Mouse (Mus musculus) natural killer cell, adult 2 months (primary cell): ENCODE measurements around the gene Rac1.

Source experiments
- DNase-seq, 2 experiments: peaks; one replicate each; pipeline ENCODE4 v3.0.0; 2022; ENCODE audit warnings: low spot score in 2 of 2

Rac1 gene

DNA sequence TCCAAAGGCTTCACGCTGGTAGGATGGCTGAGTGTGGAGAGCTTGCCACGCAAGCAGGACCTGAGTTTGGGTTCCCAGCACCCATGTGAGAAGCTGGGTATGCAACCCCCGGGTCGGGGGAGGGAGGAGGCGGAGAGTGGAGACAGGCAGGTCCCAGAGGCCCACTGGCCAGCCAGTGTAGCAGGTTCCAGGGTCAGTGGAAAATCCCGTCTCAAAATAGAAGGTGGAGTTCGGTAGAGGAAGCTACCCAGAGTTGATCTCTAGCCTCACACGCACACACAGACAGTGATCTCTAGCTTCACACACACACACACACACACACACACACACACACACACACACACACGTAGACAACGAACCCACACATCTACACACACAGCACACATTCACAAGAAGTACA lies 34.7 kb downstream of the Rac1 start:
- no peak for DNase-seq

GRCm38 (mm10) chr5:143491736-143492135 lies 36.1 kb downstream of the Rac1 start:
- DNase-seq: no peak

DNA sequence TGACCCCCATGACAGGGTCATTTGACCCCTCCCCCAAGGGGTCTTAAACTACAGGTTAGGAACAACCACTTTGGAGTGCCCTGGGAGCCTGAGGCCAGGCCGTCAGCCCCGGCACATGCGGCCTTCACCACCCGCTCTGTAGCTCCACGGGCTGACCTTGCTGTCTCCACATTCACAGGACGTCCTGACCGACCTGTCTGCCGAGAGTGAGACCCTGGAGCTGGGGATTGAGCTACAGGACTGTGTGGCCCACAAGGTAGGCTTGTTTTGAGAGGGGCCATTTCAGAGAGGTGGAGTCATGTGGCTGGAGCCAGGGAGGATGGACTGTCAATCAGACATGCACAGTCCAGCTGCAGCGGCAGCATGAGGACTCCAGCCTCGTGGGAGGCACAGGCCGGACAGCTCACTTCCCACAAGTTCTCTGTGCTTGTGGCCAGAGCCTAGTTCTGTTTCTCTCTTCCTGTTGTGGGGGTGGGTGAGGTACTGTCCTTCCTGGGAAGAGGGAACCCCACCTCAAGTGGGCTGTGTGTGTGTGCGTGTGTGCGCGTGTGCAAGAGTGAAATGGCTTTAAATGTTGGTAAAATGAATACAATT lies 38.0 kb downstream of the Rac1 start:
- DNase-seq: no peak

GRCm38 (mm10) chr5:143487998-143488397 lies 39.8 kb downstream of the Rac1 start:
- DNase-seq: no peak

DNA sequence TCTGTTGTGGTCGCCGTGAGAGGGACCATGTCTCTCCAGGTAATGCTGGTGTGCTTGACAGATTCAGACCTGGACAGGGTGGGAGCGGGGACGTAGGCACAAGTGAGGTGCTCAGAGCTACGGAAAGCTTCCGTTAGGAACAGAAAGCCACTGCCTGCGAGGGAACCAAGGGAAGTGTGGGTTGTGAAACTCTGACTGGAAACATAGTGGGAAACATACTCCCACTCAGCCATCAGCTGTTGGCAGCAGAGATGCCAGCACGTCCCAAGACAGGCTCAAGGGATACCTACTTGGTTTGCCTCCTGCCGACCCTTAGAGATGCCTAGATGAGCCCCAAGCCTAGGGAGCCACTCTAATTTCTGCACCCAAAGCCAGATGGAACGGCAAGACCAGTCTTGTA lies 40.6 kb downstream of the Rac1 start:
- DNase-seq: no peak

DNA sequence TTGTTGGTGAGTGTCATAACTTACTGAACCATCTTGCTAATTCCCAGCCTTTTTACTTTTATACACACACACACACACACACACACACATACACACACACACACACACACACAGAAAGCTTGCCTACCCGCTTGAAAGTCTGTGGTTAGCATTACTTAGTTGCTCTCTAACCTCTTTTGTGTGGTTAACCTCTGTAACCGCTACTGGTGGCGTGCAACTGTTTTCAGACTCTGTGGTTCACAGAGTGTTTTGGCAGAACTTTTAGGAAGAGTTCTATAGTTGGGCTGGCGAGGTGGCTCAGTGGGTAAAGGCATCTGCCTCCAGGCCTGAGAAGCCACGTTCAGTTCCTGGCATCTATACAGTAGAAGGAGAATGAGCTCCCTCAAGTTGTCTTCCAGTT lies 42.9 kb downstream of the Rac1 start:
- DNase-seq: no peak

GRCm38 (mm10) chr5:143477901-143478300 lies 49.9 kb downstream of the Rac1 start:
- no peak for DNase-seq

GRCm38 (mm10) chr5:143476013-143476412 lies 51.8 kb downstream of the Rac1 start:
- DNase-seq: no peak

- DNase-seq: no peak
Measured at GRCm38 (mm10) chr5:143475153-143475844, 52.5 kb downstream of the Rac1 start.

DNA sequence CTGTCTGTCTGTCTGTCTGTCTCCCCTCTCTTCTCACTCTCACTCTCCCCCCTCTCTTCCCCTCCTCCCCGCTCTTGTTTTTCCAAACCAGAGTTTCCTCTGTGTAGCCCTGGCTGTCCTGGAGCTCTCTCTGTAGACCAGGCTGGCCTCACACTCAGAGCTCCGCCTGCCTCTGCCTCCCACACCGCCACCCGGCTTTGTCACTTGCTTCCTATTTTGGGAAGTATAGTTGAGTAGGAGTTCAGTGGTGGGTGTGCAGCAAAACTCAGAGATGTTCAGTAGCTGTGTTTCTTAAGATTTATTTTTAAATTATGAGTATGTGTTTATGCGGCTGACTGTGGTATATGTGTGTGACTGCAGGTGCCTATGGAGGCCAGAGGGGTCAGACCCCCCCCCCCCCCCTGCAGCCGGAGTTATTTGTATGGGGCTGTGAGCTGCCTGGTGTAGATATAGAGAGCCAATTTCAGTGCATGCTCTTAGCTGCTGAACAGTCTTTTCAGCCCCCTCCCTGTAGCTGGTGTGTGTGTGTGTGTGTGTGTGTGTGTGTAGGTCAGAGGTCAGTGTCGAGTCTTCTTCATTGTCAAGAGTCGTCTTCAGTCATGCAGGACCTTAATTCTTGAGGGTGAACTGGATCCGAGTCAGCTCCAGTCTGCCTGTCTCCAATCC lies 55.8 kb downstream of the Rac1 start:
- DNase-seq: no peak

GRCm38 (mm10) chr5:143471165-143471546 lies 56.7 kb downstream of the Rac1 start:
- no peak for DNase-seq

- DNase-seq: peak in 1 of 2 experiments; percentile 43
Measured at GRCm38 (mm10) chr5:143470421-143471164, 57.2 kb downstream of the Rac1 start.

DNA sequence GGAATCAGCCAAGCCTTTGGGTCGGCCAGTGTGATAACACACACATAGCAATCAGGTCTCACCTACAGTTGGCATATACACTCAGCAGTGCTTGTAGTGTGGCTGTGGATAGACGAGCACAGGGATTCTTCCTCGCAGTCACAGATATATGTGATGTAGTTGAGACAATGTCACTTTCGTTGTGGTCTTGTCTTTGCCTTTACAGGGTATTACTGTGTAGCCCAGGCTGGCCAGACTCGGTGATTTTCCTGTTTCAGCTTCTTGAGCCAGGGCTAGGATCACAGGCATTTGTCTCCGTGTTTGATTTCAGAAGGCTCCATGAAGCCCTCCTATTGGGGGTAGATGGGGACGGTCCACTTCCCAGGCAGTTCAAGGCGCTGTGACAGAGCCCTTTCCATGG lies 58.2 kb downstream of the Rac1 start:
- DNase-seq: no peak

GRCm38 (mm10) chr5:143467931-143468330 lies 59.9 kb downstream of the Rac1 start:
- DNase-seq: no peak

DNA sequence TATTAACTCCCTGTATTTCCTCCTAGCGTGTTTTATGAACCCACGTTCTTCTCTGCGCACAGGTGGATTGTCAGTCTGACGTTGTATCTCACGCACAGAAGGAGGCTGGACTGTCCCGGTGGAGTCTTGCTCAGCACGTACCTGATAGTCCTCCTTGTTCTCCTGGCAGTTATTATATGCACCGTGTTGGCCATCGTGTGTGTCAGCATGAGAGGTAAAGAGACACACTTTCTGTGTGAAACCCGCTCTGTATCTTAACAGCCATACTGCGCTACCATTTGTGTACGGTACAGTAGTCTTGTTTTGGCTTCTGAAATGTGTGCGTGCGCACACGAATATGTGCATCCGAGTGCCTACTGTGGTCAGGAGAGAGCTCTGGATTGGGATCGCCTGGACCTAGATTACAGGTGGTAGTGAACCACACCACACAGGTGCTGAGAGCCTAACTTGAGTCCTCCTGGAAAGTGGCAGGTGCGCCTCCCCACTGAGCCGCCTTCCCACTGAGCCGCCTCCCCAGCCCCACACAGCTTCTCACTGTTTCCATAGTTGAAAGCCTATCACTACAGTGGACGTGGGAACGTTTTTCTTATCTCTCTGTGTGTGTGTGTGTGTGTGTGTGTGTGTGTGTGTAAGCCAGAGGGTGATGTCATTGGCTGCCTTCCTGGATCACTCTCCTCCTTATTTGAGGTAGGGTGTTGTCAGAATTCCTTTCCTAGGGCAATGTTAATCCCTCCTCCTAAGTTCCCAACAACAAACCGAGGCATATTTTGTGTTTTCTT lies 60.8 kb downstream of the Rac1 start:
- no peak for DNase-seq

DNA sequence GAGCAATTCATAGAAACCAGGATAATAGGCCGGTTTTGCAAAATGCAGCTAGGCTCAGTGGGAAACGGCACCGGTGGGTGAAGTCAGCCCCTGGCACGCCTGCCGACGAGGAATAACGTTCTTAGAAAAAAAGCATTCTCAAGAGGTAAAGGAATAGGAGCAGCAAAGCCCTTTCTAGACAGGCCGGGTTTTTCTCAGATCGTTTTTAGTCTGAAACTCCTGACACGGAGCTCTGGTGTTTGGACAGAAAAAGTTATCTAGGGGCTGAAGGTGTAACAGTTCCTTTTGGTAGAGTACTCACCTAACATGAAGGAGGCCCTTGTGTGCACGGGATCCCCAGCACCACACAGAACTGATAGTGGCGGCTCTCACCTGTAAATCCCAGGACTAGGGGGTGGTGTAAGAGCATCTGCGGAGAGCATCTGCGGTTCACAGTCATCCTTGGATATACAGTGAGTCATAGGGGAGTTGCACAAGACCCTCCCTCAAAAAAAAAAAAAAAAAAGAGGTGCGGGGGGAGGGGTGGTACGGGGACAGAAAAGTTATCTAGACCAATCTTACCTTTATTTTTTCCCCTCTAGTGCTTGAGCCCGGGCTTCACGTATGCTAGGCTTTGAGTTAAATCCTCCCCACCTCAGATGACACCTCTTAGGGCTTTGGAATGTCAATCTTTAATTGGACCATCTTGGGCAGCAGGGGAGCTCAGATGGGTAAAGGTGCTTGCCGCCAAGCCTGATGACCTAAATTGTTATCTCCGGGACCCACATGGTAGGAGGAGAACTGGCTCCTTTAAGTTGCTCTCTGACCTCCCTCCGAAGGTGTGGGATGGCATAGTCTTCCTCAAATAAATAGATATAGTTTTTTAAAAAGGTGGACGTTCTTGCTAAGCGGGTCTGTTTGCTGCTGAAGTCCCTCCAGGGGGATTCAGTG lies 62.4 kb downstream of the Rac1 start:
- no peak for DNase-seq

- no peak for DNase-seq
Measured at GRCm38 (mm10) chr5:143464757-143465118, 63.1 kb downstream of the Rac1 start.

- peak; percentile 83 to 85 for DNase-seq
Measured at GRCm38 (mm10) chr5:143464100-143464756, 63.6 kb downstream of the Rac1 start, which contains the start of gene Daglb. TSS of gene Daglb (plus strand) at chr5:143464584.

DNA sequence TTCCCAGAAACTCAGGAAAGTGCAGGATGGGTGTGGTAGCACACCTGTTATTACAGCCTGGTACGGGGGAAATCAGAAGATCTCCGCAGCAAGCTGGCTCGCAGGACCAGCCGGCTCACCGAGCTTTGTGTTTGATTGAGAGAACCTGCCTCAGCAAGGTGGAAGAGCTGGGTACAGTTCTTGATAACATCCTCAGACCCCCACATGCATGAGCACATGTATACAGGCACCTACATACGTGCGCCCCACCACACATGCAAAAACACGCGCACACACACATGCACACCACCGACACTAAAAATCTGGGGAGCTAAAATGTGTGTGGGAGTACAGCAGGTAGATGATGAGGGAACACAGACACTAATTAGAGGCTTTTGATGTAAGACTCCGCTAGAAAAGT lies 64.2 kb downstream of the Rac1 start:
- no peak for DNase-seq
